Mouse (Mus musculus) heart, postnatal 14 days (tissue): ENCODE measurements around the gene Ociad2. TPM values are rescaled to one million over a fixed set of nuclear protein-coding genes. Genes with fewer than 3 reads are reported as not detected.
"Not testable (repeated sequence)": the region's sequence is repeated elsewhere in the genome, so short reads cannot be mapped to it uniquely, and the experiment has no call there.

ENCODE experiments used
- DNase-seq, 2 experiments: peaks; one replicate each; pipeline ENCODE4 v3.0.0; 2021 to 2022
- intact Hi-C: fragments of 180-260 bp; cut with DNase I; formaldehyde crosslinking; loops from one replicate; pipeline ENCODE4 v1.15.1; 2025
- total RNA-seq, 2 experiments: library from RNA; stranded (reverse); gene quantifications; 2 replicates each; pipeline ENCODE4 v1.2.3; 2021

Ociad2 gene
- total RNA-seq, 2 experiments from 2014 or later: 6.7 to 8.6 TPM

GRCm38 (mm10) chr5:73359134-73359751, 18.4 kb upstream of the Ociad2 start:
- no peak for DNase-seq
- intact Hi-C loops: no loop called here

- DNase-seq: no peak
- intact Hi-C loops: no loop called here
Measured at GRCm38 (mm10) chr5:73355393-73355792, 14.6 kb upstream of the Ociad2 start.

DNA sequence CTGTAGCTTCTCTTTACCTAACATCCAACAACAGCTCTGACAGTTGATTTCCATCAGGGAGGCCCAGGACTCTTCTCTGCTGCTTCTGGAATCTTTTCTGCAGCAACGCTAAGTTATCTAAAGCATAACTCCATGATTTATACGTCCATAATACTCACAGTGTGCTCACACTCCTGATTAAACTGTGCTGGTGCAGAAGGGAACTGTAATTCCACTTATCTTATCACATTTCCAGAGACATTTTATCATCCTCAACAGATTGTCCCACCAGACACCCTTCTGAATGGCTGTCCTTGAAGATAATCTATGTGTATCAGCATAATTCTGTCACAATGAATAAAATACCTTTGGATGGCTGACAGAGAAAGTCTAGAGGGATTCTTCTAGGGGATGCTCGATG, 13.2 kb upstream of the Ociad2 start:
- DNase-seq: no peak
- intact Hi-C loops: no loop called here

DNA sequence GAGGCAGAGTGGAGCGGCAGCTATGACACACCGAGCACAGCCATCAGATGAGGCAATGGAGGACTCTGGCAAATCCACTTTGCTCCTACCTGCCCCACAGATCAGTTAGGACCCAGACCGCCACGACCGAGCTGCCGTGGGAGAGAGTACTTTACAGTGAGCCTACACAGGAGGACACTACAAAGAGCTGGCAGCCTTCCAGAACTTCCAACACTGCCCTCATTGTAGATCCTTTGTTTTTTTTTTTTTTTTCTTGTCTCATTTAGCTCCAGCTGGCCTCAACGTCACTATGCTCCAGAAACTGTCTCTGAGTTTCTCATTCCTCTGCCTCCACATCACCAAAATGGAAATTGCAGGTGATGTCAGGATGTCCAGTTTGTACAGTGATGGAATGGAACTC, 12.7 kb upstream of the Ociad2 start:
- intact Hi-C loops: no loop called here
- no peak for DNase-seq

GRCm38 (mm10) chr5:73351796-73352195, 11.0 kb upstream of the Ociad2 start:
- intact Hi-C loops: no loop called here
- no peak for DNase-seq

DNA sequence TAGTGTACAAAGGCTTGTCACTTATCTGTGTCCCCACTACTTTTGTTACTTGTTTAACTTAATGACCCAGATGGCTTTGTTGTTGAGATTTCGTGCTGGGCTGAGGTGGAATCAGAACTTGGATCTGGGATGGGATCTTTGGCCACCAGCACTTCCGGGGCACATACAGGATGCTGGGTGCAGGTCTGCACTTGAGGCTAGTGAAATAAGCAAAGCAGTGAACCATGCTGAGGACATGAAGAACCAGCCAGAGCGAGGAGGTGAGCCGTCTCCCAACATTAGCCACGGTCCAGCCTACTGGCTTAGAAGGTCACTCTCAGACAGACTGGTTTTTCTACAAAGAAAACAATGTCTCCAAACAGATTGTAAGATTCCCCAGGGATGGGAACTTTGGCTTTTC, 8.7 kb upstream of the Ociad2 start:
- DNase-seq: no peak
- intact Hi-C loops: no loop called here

DNA sequence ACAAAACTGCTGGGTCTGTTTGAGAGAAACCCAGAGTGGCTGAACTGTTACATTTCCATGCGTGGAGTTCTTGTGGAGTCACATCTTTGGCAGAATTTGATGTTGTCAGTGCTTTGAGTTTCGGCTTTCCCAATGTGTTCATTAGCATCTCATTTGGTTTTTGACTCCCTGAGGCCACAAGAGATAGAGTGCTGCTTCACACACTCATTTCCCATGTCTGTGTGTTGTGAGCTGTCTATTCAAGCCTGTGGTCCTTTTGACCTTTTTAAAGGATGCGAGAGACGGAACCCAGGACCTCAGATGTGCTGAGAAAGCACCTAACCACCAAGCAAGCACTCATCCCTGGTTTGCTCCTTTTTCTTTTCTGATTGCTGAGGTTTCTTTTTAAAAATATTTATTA, 4.4 kb upstream of the Ociad2 start:
- intact Hi-C loops: no loop called here
- no peak for DNase-seq

DNA sequence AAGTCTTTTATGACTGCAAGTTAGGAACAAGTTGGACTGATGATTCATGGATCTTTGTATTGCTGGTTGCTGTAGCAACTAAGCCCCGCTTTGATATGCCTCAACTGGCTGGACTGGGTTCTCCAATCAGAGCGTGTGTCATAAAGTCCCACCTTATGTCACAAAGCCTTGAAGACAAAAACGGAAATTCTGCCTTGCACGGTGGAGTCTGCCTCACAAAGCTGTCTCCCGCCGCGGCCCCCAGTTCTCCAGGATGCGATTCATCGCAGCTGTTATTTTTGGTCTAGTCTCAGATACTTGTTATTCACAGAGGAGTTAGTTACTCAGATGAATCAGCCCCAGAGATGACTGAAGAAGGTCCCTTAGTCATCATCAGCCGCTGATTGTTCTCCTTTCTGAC, 3.5 kb upstream of the Ociad2 start:
- DNase-seq: peak; percentile 8 to 30
- intact Hi-C loops: no loop called here

GRCm38 (mm10) chr5:73342701-73343355, 2.0 kb upstream of the Ociad2 start:
- intact Hi-C loops: no loop called here
- no peak for DNase-seq

GRCm38 (mm10) chr5:73339779-73340722, 777 bp downstream of the Ociad2 start:
- DNase-seq: no peak
- intact Hi-C loops: no loop called here

- DNase-seq: no peak
Measured at GRCm38 (mm10) chr5:73338832-73339163, 2.0 kb downstream of the Ociad2 start.

DNA sequence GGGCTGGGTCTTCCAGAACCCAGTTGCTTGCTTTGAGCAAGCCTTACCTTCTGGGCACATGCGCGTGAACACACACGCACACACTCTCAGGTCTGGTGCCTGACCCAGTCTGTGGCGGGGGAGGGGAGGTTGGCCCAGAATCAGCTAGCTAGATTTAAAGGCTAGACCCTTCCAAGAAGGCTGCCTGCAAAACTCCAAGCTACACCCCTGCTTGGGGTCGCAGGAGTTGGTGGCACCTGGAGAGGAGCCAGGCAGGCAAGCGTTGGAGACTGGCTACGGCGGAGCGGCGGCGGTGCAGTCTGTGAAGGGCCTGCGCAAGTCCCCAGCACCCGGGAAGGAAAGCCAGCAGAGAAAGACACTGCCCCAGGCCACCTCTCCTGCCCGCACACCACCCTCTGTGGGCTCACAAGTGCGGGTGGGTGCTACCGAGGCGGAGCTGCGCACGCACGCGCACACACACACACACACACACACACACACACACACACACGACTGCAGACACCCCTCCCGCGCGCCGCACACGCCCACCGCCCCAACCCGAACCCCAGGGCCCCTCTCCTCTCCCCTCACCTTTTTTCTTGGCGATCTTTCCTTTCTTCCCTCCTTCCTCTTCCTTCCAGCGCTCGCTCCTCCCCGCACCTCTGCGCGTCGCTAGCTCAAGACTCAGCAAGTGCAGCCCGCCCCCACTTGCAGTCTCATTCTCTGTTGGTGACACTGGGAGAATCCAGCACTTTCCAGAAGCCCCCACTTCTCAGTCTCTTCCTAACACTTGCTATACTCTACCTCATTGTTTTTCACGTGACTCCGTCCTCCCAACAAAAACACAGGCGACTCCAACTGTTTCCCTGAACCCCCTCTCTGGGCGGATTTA, 2.6 kb downstream of the Ociad2 start:
- DNase-seq: peak; percentile 18 to 48
- intact Hi-C loops: no loop called here

More at GRCm38 (mm10) chr5:73338832-73339163, 2.0 kb downstream of the Ociad2 start:
- intact Hi-C loops: no loop called here

GRCm38 (mm10) chr5:73336448-73336847, 4.4 kb downstream of the Ociad2 start:
- intact Hi-C loops: no loop called here

GRCm38 (mm10) chr5:73331002-73331401, 9.8 kb downstream of the Ociad2 start:
- intact Hi-C loops: no loop called here
- DNase-seq: no peak

More at GRCm38 (mm10) chr5:73336448-73336847, 4.4 kb downstream of the Ociad2 start:
- no peak for DNase-seq

DNA sequence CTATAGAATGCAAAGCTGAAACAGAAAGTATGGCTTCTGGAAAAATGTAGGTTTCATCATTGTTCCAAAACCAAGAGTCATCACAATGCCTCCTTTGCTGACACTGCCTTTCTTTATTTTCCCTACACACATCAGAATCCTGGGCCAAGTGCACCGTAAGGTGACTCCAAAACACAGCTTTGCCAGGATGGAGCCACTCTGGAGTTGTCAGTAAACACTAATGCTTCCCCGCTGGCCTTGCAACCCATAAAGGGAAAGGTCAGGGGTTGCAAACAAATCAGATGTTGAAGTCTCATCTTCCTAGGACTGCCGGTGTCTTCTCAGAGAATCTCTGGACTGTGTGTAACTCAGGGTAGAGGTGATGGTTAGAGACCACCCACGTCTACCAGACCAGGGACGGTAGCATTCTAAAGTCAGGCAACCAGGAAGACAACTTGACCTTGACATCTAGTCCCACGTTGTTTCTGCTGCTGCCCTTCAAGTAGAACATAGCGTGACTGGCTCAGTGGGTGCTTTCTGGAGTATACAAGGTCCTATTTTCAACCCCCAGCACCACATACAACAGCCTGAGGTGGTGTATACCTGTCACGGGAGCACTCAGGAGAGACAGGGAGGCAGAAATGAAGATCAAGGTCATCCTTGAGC, 16.2 kb downstream of the Ociad2 start:
- no peak for DNase-seq
- intact Hi-C loops: no loop called here

GRCm38 (mm10) chr5:73323602-73324001, 17.2 kb downstream of the Ociad2 start:
- intact Hi-C loops: no loop called here
- no peak for DNase-seq

DNA sequence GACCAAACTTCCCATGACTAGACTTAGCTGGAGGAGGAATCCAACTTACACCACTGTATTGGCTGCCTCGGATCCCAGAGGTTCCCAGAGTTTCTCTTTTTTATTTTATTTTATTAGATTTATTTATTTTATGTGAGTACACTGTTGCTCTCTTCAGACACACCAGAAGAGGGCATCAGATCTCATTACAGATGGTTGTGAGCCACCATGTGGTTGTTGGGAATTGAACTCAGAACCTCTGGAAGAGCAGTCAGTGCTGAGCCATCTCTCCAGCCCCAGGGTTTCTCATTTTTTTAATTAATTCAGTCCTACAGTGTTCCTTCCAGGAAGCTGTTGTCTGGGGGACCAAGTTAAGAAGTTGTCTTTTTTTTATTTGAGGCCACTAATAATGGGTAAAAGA, 18.1 kb downstream of the Ociad2 start:
- intact Hi-C loops: not testable (repeated sequence)

DNA sequence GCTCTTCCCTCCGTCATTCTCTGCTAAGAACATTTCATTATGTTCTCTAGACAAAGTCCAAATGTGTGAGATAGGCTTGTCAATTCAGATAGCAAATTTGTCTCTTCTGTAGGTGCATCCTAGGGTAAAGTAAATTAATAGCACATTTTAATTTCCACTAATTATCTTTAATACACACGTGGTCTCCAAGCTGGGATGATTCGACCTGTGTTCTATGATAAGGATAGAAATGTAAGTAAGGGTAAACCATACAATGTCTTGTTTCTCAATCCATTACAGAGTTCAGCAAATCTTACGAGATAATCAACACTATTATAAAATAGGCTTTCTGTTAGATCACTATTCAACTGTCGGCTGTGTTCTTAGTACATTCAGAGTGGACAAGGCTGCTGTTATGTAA, 21.5 kb downstream of the Ociad2 start:
- no peak for DNase-seq
- intact Hi-C loops: no loop called here

More for the DNA sequence above, 18.1 kb downstream of the Ociad2 start:
- not testable (repeated sequence) for DNase-seq

DNA sequence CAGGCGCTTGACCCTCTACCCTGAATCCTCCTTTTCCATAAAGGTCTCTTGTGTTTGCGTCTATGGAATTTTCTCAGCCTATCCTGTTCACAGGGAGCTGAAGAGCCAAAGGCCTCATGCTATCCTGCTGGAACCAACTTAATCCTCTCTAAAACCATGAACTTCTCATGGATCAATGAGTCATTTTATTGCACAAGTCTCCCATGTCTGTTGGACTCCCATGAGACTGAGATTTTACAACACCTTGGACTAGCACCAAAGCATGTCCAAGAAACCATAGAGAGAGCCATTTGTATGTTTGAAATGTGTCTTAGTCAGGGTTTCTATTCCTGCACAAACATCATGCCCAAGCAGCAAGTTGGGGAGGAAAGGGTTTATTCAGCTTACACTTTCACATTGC, 26.2 kb downstream of the Ociad2 start:
- no peak for DNase-seq

GRCm38 (mm10) chr5:73313591-73313990, 27.2 kb downstream of the Ociad2 start:
- intact Hi-C loops: no loop called here

More for the DNA sequence above, 26.2 kb downstream of the Ociad2 start:
- intact Hi-C loops: no loop called here

More at GRCm38 (mm10) chr5:73313591-73313990, 27.2 kb downstream of the Ociad2 start:
- DNase-seq: no peak
